Mouse (Mus musculus): ENCODE data around the gene Nup62. TPM values are rescaled to one million over a fixed set of nuclear protein-coding genes. Genes with fewer than 3 reads are reported as not detected.

The Nup62 gene
- polyA plus RNA-seq, 1 experiment = 89.3 TPM

GRCm38 (mm10) chr7:44836016-44836404 lies 20.1 kb downstream of the Nup62 start:
- no peak for TF ChIP-seq GATA1 (IDR thresholded peaks at IDR 0.05; ENCODE audit: low read length)

DNA sequence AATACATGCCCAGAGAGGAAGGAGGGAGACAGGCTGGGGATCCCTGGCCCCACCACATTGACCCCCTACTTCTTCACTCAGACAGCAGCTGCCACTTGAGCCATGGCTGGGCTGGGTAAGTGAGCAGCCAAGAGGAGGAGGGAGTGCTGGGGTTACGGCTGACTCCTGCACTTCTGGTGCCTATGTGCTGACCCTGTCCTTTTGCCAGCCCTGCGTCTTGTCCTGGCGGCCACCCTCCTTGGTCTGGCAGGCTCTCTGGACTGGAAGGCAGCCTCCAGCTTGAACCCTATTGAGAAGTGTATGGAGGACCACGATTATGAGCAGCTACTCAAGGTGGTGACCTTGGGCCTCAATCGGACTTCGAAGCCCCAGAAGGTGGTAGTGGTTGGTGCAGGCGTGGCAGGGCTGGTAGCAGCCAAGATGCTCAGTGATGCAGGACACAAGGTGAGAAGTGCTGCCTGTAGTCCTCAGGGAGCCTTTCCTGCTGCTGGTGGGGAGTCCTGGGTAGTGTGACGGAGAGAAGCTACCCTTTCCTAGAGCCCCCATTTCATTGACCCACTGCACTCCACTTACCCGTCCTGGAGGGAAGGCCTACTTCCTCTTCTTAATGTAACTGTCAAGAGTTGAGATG lies 20.6 kb downstream of the Nup62 start:
- TF ChIP-seq GATA1 (IDR thresholded peaks at IDR 0.05; ENCODE audit: low read length) = no peak

DNA sequence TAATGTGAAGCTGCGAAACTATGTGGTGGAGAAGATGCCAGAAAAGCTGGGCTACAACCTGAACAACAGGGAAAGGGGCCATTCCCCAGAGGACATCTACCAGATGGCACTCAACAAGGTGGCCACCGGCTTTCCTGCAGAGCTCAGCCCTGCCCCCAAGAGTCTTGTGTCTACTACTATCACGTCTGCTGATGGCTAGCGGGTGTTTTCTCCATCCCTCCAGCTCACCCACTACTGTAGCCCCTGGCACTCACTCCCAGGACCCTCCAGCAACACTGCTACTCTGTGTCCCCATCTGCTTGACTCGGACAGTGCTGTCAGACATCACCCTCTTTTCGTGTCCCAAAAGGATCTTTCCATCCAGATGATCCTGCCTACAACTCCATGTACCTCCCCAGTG lies 22.2 kb downstream of the Nup62 start:
- no peak for TF ChIP-seq GATA1 (IDR thresholded peaks at IDR 0.05; ENCODE audit: low read length)

DNA sequence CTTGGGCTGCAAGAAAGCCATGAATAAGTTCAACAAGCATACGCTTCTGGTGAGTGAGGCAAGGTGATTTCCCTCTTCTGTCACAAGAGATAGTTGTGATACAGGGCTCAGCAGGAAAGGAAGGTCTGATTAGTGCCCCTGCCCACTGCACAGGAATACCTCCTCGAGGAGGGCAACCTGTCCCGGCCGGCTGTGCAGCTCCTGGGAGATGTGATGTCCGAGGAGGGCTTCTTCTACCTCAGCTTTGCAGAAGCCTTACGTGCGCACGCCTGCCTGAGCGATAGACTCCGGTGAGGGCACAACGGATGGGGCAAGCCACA lies 23.2 kb downstream of the Nup62 start:
- TF ChIP-seq GATA1 (IDR thresholded peaks at IDR 0.05; ENCODE audit: low read length) = no peak

- no peak for TF ChIP-seq GATA1 (IDR thresholded peaks at IDR 0.05; ENCODE audit: low read length)
Observed at GRCm38 (mm10) chr7:44839491-44840191, 23.8 kb downstream of the Nup62 start.

DNA sequence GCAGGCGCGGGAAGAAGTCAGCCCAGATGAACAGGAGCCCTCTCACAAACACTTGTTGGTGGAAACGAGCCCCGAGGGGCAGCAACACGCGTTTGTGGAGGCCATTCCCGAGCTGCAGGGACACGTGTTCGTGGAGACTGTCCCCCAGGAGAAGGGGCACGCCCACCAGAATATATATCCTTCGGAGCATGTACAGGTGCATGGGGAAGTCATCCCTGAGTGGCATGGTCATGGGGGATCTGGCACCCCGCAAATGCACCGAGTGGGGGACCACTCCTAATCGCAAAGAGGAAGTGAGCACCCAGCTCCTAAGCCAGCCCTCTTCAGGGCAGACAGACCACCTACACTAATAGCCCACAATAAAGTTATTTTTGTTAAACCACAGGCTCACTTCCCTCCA lies 24.5 kb downstream of the Nup62 start:
- TF ChIP-seq GATA1 (IDR thresholded peaks at IDR 0.05; ENCODE audit: low read length) = no peak

GRCm38 (mm10) chr7:44841825-44842463 lies 26.1 kb downstream of the Nup62 start:
- TF ChIP-seq GATA1 (IDR thresholded peaks at IDR 0.05; ENCODE audit: low read length) = no peak

- TF ChIP-seq GATA1 (IDR thresholded peaks at IDR 0.05; ENCODE audit: low read length) = no peak
Observed at GRCm38 (mm10) chr7:44845006-44845405, 29.1 kb downstream of the Nup62 start.

DNA sequence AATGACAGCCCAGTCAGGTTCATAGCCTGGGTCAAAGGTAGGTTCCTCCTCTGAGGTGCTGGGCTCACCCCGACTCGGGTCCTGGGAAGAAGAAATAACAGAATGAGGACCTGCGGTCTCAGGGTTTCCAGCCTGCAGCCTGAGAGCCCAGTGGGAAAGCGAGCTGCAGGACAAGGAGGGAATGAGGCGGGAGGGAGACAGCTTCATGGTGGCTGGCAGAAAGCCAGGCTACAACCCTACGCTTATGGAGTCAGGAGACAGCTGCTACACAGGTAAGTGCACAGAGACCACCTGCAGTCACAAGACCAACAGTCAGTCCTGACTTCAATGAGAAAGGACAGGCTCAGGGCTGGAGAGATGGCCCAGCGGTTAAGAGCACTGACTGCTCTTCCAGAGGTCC lies 30.9 kb downstream of the Nup62 start:
- no peak for TF ChIP-seq GATA1 (IDR thresholded peaks at IDR 0.05; ENCODE audit: low read length)

DNA sequence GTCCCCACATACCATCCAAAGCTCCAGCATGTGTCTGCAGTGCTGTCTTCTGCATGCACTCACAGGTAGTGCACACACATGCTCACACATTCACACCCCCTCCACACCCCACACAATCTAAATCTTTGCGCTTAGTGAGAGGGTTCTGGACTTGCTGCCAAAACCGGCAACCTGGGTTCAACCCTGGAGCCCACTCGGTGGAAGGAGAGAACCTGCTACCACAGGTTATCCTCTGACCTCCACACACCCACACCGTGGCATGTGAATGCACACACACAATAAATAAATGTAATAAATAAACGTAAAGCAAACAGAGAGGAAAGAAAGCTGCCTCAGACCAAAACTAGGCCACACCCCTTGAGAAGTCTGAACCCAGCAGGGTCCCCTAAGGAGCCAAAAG lies 31.9 kb downstream of the Nup62 start:
- TF ChIP-seq GATA1 (IDR thresholded peaks at IDR 0.05; ENCODE audit: low read length) = no peak

DNA sequence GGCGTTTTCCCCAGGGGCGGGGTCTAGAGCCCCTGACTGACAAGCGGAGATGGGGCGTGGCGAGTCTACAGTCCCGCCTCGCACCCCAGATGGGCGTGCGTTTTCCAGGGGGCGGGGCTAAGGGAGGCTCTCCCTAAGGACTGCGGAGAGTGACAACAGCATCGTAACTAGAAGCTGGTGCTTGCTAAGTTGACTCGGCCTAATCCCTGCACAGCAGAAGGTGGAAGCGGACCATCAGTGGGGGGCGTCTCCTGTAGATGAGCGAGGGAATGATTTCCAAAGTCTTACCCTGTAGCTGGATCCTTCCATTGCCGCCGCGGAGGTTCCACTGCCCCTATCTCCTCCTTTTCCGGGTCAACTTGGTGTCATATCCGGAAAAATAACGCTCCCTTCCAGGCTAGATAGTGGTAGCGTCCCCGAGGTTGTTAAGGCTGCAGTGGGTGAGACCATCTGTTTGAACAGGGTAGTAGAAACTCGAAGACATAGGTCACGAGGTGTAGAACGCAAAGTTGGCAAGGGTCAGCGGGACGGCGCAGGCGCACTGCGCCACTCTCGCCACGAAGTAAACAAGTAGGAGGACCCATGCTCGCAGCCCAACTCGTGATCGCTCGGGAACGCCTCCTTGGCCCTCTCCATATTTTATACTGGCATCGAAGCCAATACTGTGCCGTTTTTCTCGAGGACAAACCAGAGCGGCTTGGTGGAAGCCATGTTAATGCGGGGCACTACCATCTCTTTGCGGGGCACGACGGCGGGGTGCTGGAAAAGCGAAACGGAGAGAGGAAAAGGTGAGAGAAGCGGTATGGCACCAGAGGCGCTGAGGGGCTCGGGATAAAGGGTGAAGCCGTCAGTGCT lies 32.9 kb downstream of the Nup62 start, which contains the start of the genes Akt1s1 and Tbc1d17:
Akt1s1 (plus strand) TSS at position 431 of the 855 bp plus-strand sequence.
Tbc1d17 (minus strand) TSS at position 519 of the 855 bp plus-strand sequence.
- no peak for TF ChIP-seq GATA1 (IDR thresholded peaks at IDR 0.05; ENCODE audit: low read length)

DNA sequence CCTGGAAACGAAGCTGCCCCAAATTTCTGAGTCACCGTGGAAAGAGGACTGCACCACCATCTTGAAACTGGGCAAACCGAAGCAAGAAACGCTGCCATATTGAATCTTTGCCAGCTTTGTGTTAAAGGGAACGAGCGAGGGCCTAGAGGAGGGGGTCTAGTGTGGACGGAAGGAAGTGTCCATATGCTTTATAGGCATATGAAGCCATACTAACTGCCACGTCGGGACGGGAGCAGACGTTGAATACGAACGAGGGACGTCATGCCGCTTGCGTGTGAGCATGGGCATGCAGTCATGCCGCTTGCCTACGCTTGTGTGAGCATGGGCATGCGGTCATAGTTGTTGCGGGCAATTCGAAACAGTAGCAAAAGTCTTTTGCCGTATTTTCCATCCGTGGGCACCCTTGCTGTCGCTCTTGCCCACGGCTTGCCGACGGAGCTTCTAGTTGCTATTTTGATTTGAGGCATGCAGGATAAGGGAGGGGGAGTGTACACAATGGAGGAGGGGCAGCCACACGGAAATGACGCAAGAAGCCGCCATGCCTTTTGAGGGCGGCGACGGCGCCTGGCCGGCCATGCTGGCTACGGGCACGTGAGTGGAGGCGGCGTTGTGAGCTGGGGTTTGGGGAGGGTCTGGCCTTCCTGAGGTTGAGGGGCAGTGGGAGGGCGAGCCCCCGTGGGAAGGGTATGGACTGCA lies 33.7 kb downstream of the Nup62 start:
- no peak for TF ChIP-seq GATA1 (IDR thresholded peaks at IDR 0.05; ENCODE audit: low read length)

GRCm38 (mm10) chr7:44850146-44850545 lies 34.3 kb downstream of the Nup62 start:
- no peak for TF ChIP-seq GATA1 (IDR thresholded peaks at IDR 0.05; ENCODE audit: low read length)

GRCm38 (mm10) chr7:44850789-44851624 lies 35.1 kb downstream of the Nup62 start:
- no peak for TF ChIP-seq GATA1 (IDR thresholded peaks at IDR 0.05; ENCODE audit: low read length)

All from G1E-ER4 (cell line).